Mouse (Mus musculus) cortical plate, adult 2 months (tissue): ENCODE measurements around the gene Prrt4.

Experiments used
- CTCF ChIP-seq: fragments of 200-500 bp; IDR thresholded peaks from 2 replicates; pipeline ENCODE4 v1.5.1; 2011; ENCODE audit warnings: mild to moderate bottlenecking, control low read depth, low read length; ENCODE audit not compliant: insufficient read depth; ENCODE audit errors: extremely low read depth
- POLR2A ChIP-seq: fragments of 200-500 bp; IDR thresholded peaks from 2 replicates; pipeline ENCODE4 v1.6.1; 2011; ENCODE audit warnings: mild to moderate bottlenecking, low read length, control low read depth; ENCODE audit not compliant: insufficient read depth; ENCODE audit errors: extremely low read depth

DNA sequence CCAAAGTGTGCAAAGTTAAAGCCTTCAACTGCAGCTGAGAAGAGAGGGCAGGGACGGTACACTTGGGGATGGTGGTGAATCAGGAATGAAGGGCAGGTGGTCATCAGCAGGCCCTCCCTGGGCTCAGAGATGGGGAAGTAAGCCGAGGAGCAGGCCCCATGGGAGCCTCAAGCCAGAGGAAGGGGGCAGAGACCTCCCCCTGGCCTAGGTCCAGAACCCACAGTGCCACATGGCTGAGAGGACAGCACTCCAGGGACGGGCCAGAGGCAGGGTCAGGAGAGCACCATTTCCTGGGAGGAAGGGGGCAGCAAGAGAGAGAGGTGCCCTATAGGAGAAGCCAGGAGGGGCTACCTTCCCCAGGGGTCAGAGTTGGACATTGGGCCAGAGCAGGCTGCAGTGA, 21.1 kb upstream of the Prrt4 start:
- TF ChIP-seq POLR2A = no peak
- TF ChIP-seq CTCF = no peak
